Mouse (Mus musculus): ENCODE results near the gene Cds2. TPM values are rescaled to one million over a fixed set of nuclear protein-coding genes. Genes with fewer than 3 reads are reported as not detected.
"Not testable (repeated sequence)": the region's sequence is repeated elsewhere in the genome, so short reads cannot be mapped to it uniquely, and the experiment has no call there.

The Cds2 gene
- total RNA-seq, 2 experiments from 2014 or later = 262 to 266 TPM

- DNase-seq (ENCODE audit: extremely low spot score in 1 of 2, low spot score in 2 of 2) = no peak
- Histone ChIP-seq H3K27ac (no peak overlapping the region), H3K4me3 (no peak overlapping the region)
- intact Hi-C loops (cut with DNase I) = no loop called here
- no peak for TF ChIP-seq CTCF (IDR thresholded peaks at IDR 0.05)
These were observed 42.2 kb downstream of the Cds2 start for GRCm38 (mm10) chr2:132305165-132305564.

GRCm38 (mm10) chr2:132305988-132306387 is 43.0 kb downstream of the Cds2 start:
- no peak for DNase-seq (ENCODE audit: extremely low spot score in 1 of 2, low spot score in 2 of 2)
- Histone ChIP-seq H3K27ac (no peak overlapping the region), H3K4me3 (no peak overlapping the region)
- TF ChIP-seq CTCF (IDR thresholded peaks at IDR 0.05) = peak; percentile 54
- intact Hi-C loops (cut with DNase I) = no loop called here

GRCm38 (mm10) chr2:132307213-132307843 is 44.4 kb downstream of the Cds2 start:
- DNase-seq (ENCODE audit: extremely low spot score in 1 of 2, low spot score in 2 of 2) = no peak
- intact Hi-C loops (cut with DNase I) = no loop called here
- H3K4me3 ChIP-seq = no peak overlapping the region
- TF ChIP-seq CTCF (IDR thresholded peaks at IDR 0.05) = no peak
- H3K27ac ChIP-seq = no peak overlapping the region

DNA sequence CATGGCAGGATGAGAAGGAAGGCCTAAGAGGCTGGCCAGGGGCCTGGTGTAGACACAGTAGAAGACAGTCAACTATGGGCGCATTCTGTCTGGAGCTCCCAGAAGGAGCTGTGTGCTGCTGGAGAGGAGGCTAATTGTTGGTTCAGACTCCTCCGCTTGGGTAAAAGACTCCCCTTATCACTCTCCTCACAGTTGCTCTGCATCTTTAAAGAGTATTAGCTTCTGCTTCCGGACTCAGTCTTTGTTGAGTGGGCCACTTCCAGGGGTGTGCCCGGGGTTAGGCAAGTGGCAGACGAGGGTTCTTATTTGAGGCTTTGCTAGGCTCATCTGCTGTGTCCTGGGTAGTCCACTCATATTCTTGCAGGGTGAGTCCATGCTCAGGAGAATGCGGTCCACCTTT is 45.9 kb downstream of the Cds2 start:
- H3K27ac ChIP-seq = no peak overlapping the region
- no peak overlapping the region for H3K4me3 ChIP-seq
- intact Hi-C loops (cut with DNase I) = no loop called here
- no peak for TF ChIP-seq CTCF (IDR thresholded peaks at IDR 0.05)
- no peak for DNase-seq (ENCODE audit: extremely low spot score in 1 of 2, low spot score in 2 of 2)

DNA sequence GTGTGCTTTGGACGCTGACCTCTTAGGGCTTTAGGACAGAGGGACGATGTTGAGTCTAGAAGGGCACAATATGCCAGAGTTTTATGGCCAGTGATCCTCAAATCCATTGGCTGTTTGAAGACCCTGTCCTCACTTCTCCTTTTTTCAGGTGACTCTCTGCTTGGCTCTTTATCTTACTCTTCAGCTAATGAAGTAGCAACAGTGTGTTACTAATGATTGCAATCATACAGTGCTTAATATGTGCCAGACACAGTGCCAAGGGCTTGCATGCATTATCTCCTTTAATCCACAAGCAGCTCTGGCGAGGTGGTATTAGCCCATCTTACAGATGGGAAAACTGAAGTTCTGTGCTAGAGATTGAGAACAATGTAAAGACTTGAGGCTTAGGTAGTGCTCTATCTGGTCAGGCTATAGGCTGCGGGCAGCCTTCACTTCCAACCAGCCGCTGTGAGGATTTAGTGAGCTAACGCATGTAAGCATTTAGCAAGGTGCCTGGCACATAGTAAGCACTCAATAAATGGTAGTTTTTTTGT is 46.5 kb downstream of the Cds2 start:
- H3K27ac ChIP-seq = no peak overlapping the region
- no peak for DNase-seq (ENCODE audit: extremely low spot score in 1 of 2, low spot score in 2 of 2)
- TF ChIP-seq CTCF (IDR thresholded peaks at IDR 0.05) = no peak
- intact Hi-C loops (cut with DNase I) = no loop called here
- H3K4me3 ChIP-seq = no peak overlapping the region

GRCm38 (mm10) chr2:132312616-132313015 is 49.7 kb downstream of the Cds2 start:
- H3K27ac ChIP-seq = no peak overlapping the region
- no peak for DNase-seq (ENCODE audit: extremely low spot score in 1 of 2, low spot score in 2 of 2)
- TF ChIP-seq CTCF (IDR thresholded peaks at IDR 0.05) = no peak
- intact Hi-C loops (cut with DNase I) = no loop called here
- H3K4me3 ChIP-seq = no peak overlapping the region

GRCm38 (mm10) chr2:132313568-132313967 is 50.6 kb downstream of the Cds2 start:
- no peak for TF ChIP-seq CTCF (IDR thresholded peaks at IDR 0.05)
- no peak overlapping the region for H3K4me3 ChIP-seq
- intact Hi-C loops (cut with DNase I) = no loop called here
- no peak for DNase-seq (ENCODE audit: extremely low spot score in 1 of 2, low spot score in 2 of 2)
- no peak overlapping the region for H3K27ac ChIP-seq

DNA sequence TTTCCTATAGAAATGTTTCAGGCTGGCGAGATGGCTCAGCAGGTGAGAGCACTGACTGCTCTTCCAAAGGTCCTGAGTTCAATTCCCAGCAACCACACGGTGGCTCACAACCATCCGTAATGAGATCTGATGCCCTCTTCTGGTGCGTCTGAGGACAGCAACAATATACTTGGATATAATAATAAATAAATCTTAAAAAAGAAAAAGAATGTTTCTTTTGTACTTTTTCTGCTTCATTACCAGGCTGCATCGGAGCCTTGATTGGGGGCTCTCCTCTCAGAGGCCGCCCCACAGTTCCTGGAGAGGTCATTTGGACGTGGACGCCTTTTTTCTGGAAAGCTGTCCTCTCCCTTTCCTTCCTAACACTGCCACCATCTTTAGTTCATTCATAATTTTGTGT is 51.1 kb downstream of the Cds2 start:
- not testable (repeated sequence) for H3K4me3 ChIP-seq; H3K27ac ChIP-seq; DNase-seq (ENCODE audit: extremely low spot score in 1 of 2, low spot score in 2 of 2)
- intact Hi-C loops (cut with DNase I) = loop anchor here (2.0 kb wide), 1 partner anchor 51 kb away; the partner anchor contains the start of gene Cds2
- TF ChIP-seq CTCF (IDR thresholded peaks at IDR 0.05) = peak; percentile 20

- intact Hi-C loops (cut with DNase I) = loop anchor here (1.0 to 5.0 kb wide), 3 partner anchors 169 to 591 kb away; no protein-coding TSS in a partner anchor
- DNase-seq (ENCODE audit: extremely low spot score in 1 of 2, low spot score in 2 of 2) = peak; percentile 61 to 76
- peak; percentile 98 for TF ChIP-seq CTCF (IDR thresholded peaks at IDR 0.05)
- Histone ChIP-seq H3K4me3 (no peak overlapping the region), H3K27ac (no peak overlapping the region)
These were observed 53.3 kb downstream of the Cds2 start for GRCm38 (mm10) chr2:132316041-132316808.

- Histone ChIP-seq H3K4me3 (no peak overlapping the region), H3K27ac (no peak overlapping the region)
- TF ChIP-seq CTCF (IDR thresholded peaks at IDR 0.05) = no peak
- intact Hi-C loops (cut with DNase I) = loop anchor here (5.0 kb wide), 1 partner anchor 590 kb away; no protein-coding TSS in a partner anchor
- DNase-seq (ENCODE audit: extremely low spot score in 1 of 2, low spot score in 2 of 2) = no peak
These were observed 54.2 kb downstream of the Cds2 start for GRCm38 (mm10) chr2:132317178-132317577.

DNA sequence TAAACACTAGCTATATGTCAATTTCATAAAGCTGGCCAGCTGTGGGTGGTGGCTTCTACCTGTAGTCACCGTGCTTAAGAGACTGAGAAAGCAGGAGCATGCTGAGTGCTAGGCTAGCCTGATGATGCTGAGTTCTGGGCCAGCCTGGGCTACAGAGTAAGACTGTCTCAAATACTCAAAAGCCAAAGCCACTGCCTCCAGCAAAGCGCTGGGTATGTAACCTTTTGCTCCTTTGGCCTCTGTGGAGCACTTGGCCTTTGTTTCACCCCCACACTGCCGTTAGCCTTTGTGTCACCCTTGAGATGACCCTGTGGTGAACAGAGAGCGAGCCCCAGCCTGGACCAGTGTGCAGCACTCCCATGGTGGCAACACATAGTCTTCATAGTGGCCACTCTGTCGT is 57.6 kb downstream of the Cds2 start:
- no peak for TF ChIP-seq CTCF (IDR thresholded peaks at IDR 0.05)
- Histone ChIP-seq H3K27ac (no peak overlapping the region), H3K4me3 (no peak overlapping the region)
- intact Hi-C loops (cut with DNase I) = loop anchor here (5.0 kb wide), 1 partner anchor 67 kb away; the partner anchor contains the start of gene Prokr2
- DNase-seq (ENCODE audit: extremely low spot score in 1 of 2, low spot score in 2 of 2) = no peak

DNA sequence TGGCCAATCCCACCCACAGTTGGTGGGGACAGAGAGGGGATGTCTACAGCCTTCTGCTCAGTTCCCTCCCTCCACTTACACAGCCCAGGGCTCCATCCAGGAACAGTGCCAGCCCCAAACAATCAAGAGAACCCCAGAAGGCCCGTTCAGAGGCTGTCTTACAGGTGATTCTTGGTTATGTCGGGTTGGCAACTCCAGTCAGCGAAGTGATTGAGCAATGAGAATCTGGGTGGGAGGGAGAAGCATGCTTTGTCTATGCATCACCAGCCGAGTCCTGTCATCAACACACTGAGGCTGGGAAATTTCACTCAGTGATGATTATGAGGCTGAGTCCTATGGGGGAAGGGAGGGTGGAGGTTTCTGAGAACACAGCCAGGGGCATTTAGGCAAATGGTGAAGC is 60.6 kb downstream of the Cds2 start:
- no peak overlapping the region for H3K4me3 ChIP-seq
- TF ChIP-seq CTCF (IDR thresholded peaks at IDR 0.05) = no peak
- no peak overlapping the region for H3K27ac ChIP-seq
- intact Hi-C loops (cut with DNase I) = loop anchor here (5.0 kb wide), 1 partner anchor 64 kb away; the partner anchor contains the start of gene Prokr2
- no peak for DNase-seq (ENCODE audit: extremely low spot score in 1 of 2, low spot score in 2 of 2)

Measured in left cerebral cortex, adult 2 months (tissue).